Mouse (Mus musculus): Measurements from ENCODE around the gene Aarsd1.

- TF ChIP-seq CTCF (conservative IDR thresholded peaks at IDR 0.05; ENCODE audit: insufficient read depth, insufficient read length, low read depth, low read length) (no peak), POLR2A (IDR thresholded peaks at IDR 0.05; ENCODE audit: low read depth, low read length) (no peak)
Observed at GRCm38 (mm10) chr11:101447786-101448185, 30.4 kb upstream of the Aarsd1 start.
